Mouse (Mus musculus): ENCODE data around the gene Gm49322. TPM values are rescaled to one million over a fixed set of nuclear protein-coding genes. Genes with fewer than 3 reads are reported as not detected.
"Not testable (repeated sequence)": the region's sequence is repeated elsewhere in the genome, so short reads cannot be mapped to it uniquely, and the experiment has no call there.

Gene Gm49322
- polyA plus RNA-seq (2014; fragmentation: Nextera tagmentation; extraction: Ambion mirVana) = 3.0 and 3.1 TPM in 2 replicates

DNA sequence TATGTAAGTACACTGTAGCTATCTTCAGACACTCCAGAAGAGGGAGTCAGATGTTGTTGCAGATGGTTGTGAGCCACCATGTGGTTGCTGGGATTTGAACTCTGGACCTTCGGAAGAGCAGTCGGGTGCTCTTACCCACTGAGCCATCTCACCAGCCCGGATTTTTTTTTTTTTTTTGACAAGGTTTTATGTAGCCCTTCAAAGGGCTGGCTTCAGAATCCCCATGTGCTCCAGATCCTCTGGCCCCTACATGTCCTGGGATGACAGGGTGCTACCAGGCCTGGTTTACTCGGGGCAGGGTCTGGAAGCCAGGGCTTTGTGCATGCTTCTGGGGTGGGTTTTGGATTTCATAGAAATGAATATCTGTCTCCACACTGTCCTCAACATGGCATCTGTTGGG lies at the start of gene Gm49322:
Gene Gm49322, plus strand, starts transcription at position 301 of the 400 bp plus-strand sequence.
- H3K27ac ChIP-seq (ENCODE audit: low read depth); ATAC-seq (replicated peaks; ENCODE audit: low FRiP score, low TSS enrichment, low read depth); DNase-seq (ENCODE audit: low spot score); H3K4me3 ChIP-seq (ENCODE audit: low read depth, low read length); H3K9me3 ChIP-seq (ENCODE audit: control insufficient read depth, low read length); H3K4me2 ChIP-seq (ENCODE audit: low read length); H3K27me3 ChIP-seq (replicated peaks; ENCODE audit: control insufficient read depth, insufficient read depth, low read length); H3K9ac ChIP-seq (ENCODE audit: low read length): not testable (repeated sequence)
- peaks cover 45% of the 10 kb centered on the region for H3K36me3 ChIP-seq (ENCODE audit: control insufficient read depth, insufficient read depth, low read length)
- 81% methylated on average over 4 of the region's 4 CpGs for WGBS
- H3K4me1 ChIP-seq (replicated peaks; ENCODE audit: control insufficient read depth, insufficient read depth, low read length) = peaks cover 18% of the 10 kb centered on the region

DNA sequence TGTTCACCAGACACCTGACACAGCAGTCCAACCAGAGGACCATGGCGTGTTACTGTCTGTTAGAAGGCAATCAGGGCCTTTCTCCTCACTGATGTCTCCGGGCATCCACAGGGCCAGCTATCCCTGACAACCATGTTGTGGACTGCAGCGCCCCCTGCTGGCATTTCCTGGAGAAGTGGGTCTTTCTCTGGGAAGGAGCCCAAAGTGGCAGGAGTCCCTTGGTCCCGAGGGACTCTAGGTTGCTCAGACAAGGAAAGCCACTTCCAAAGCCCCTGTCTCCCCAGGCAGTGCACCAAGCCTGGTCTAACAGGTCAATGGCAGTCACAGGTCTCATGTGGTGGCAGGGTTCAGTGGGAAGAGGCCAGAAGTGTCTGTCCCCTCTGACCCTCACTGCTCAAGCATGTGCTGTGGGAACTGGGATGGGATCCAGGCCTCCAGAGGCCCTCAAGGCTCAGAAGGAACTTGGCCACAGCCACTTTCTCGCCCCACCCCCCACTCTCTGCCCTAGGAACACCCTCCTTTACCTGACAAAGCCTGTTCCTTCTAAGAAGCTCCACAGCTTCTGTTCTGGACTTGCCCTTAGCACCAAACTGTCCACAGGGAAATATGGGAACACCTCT lies 48.4 kb upstream of the Gm49322 start:
- Histone ChIP-seq H3K9me3 (ENCODE audit: control insufficient read depth, low read length) (no peaks in the 10 kb centered on the region), H3K9ac (ENCODE audit: low read length) (no peak overlapping the region), H3K4me2 (ENCODE audit: low read length) (no peak overlapping the region), H3K4me1 (replicated peaks; ENCODE audit: control insufficient read depth, insufficient read depth, low read length) (peaks cover 17% of the 10 kb centered on the region), H3K27ac (ENCODE audit: low read depth) (no peak overlapping the region), H3K27me3 (replicated peaks; ENCODE audit: control insufficient read depth, insufficient read depth, low read length) (no peaks in the 10 kb centered on the region), H3K4me3 (ENCODE audit: low read depth, low read length) (no peak overlapping the region), H3K36me3 (ENCODE audit: control insufficient read depth, insufficient read depth, low read length) (no peaks in the 10 kb centered on the region)
- WGBS = 34% methylated on average over 5 of the region's 5 CpGs
- ATAC-seq (replicated peaks; ENCODE audit: low FRiP score, low TSS enrichment, low read depth) (no peak), DNase-seq (ENCODE audit: low spot score) (peak; percentile 88)

- no peaks in the 10 kb centered on the region for H3K9me3 ChIP-seq (ENCODE audit: control insufficient read depth, low read length)
- DNase-seq (ENCODE audit: low spot score) = no peak
- H3K27me3 ChIP-seq (replicated peaks; ENCODE audit: control insufficient read depth, insufficient read depth, low read length) = no peaks in the 10 kb centered on the region
- 94% methylated on average over 7 of the region's 7 CpGs for WGBS
- H3K4me1 ChIP-seq (replicated peaks; ENCODE audit: control insufficient read depth, insufficient read depth, low read length) = peaks cover 17% of the 10 kb centered on the region
- ATAC-seq (replicated peaks; ENCODE audit: low FRiP score, low TSS enrichment, low read depth) = no peak
- H3K27ac ChIP-seq (ENCODE audit: low read depth) = no peak overlapping the region
- no peak overlapping the region for H3K9ac ChIP-seq (ENCODE audit: low read length)
- H3K4me3 ChIP-seq (ENCODE audit: low read depth, low read length) = no peak overlapping the region
- no peaks in the 10 kb centered on the region for H3K36me3 ChIP-seq (ENCODE audit: control insufficient read depth, insufficient read depth, low read length)
- H3K4me2 ChIP-seq (ENCODE audit: low read length) = no peak overlapping the region
Observed at GRCm38 (mm10) chr10:80559431-80559830, 46.4 kb upstream of the Gm49322 start.

GRCm38 (mm10) chr10:80560621-80561020 lies 45.2 kb upstream of the Gm49322 start:
- ATAC-seq (replicated peaks; ENCODE audit: low FRiP score, low TSS enrichment, low read depth) = peak; percentile 14; the same call in 1 of the 2 replicates

DNA sequence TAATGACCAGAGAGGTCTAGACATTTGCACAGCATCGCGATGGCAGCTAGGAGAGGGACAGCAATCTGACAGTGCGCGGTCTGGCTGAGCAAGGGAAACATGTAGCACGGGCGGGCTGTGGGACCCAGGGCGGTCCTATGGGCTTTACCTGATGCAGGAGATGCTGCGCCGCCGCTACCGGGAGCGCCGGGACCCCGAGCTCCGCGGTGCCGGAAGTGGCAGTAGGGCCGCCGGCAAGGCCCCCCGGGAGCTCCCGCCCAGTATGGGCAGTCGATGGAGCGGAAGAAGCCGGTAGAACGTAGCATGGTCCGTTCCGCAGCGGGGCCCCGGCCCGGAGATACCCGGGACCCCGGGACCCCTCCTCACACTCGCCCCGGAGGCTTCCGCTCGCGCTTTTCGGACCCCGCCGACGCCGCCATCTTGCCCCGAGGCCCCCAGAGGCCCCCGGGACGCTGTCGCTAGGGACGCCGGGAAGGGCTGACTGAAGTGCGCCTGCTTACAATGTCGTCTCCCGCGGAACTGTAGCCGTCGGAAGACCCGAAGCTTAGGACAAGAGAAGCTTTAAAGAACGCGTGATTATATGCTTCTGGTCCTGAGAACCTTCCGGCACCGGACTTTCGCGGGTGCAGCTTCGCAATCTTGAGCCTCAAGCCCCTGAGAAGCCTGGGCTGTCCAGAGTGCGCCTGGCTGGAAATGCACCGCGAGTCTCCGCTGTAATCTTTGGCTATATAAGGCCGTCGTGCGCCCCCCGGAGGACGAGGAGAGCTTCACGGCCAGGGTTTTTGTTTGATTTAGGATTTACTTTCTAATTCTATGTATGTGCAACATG lies 44.5 kb upstream of the Gm49322 start, which contains the start of gene Rexo1:
Gene Rexo1, minus strand, starts transcription at position 445 of the 829 bp plus-strand sequence.
- Histone ChIP-seq H3K36me3 (ENCODE audit: control insufficient read depth, insufficient read depth, low read length) (0 out of 2 replicates have a peak, but pooled peaks cover 5% of the 10 kb centered on the region), H3K4me3 (ENCODE audit: low read depth, low read length) (peak within 1 kb of the TSS; percentile 100), H3K9ac (ENCODE audit: low read length) (peak within 1 kb of the TSS; percentile 99), H3K9me3 (ENCODE audit: control insufficient read depth, low read length) (no peaks in the 10 kb centered on the region), H3K27ac (ENCODE audit: low read depth) (peak within 1 kb of the TSS; percentile 96), H3K4me1 (replicated peaks; ENCODE audit: control insufficient read depth, insufficient read depth, low read length) (peaks cover 17% of the 10 kb centered on the region), H3K27me3 (replicated peaks; ENCODE audit: control insufficient read depth, insufficient read depth, low read length) (no peaks in the 10 kb centered on the region), H3K4me2 (ENCODE audit: low read length) (peak within 1 kb of the TSS; percentile 85)
- DNase-seq (ENCODE audit: low spot score) = peak; percentile 99
- peak; percentile 81 for ATAC-seq (replicated peaks; ENCODE audit: low FRiP score, low TSS enrichment, low read depth)
- under 1% methylated on average over 71 of the region's 72 CpGs for WGBS

More at GRCm38 (mm10) chr10:80560621-80561020, 45.2 kb upstream of the Gm49322 start:
- under 1% methylated on average over 13 of the region's 13 CpGs for WGBS
- Histone ChIP-seq H3K4me1 (replicated peaks; ENCODE audit: control insufficient read depth, insufficient read depth, low read length) (peaks cover 17% of the 10 kb centered on the region), H3K9me3 (ENCODE audit: control insufficient read depth, low read length) (no peaks in the 10 kb centered on the region), H3K36me3 (ENCODE audit: control insufficient read depth, insufficient read depth, low read length) (0 out of 2 replicates have a peak, but pooled peaks cover under 1% of the 10 kb centered on the region), H3K4me2 (ENCODE audit: low read length) (peak overlapping the region; percentile 85), H3K4me3 (ENCODE audit: low read depth, low read length) (peak overlapping the region; percentile 100), H3K27me3 (replicated peaks; ENCODE audit: control insufficient read depth, insufficient read depth, low read length) (no peaks in the 10 kb centered on the region), H3K9ac (ENCODE audit: low read length) (peak overlapping the region; percentile 99), H3K27ac (ENCODE audit: low read depth) (peak overlapping the region; percentile 96; the same call in 1 of the 2 replicates)
- DNase-seq (ENCODE audit: low spot score) = no peak

DNA sequence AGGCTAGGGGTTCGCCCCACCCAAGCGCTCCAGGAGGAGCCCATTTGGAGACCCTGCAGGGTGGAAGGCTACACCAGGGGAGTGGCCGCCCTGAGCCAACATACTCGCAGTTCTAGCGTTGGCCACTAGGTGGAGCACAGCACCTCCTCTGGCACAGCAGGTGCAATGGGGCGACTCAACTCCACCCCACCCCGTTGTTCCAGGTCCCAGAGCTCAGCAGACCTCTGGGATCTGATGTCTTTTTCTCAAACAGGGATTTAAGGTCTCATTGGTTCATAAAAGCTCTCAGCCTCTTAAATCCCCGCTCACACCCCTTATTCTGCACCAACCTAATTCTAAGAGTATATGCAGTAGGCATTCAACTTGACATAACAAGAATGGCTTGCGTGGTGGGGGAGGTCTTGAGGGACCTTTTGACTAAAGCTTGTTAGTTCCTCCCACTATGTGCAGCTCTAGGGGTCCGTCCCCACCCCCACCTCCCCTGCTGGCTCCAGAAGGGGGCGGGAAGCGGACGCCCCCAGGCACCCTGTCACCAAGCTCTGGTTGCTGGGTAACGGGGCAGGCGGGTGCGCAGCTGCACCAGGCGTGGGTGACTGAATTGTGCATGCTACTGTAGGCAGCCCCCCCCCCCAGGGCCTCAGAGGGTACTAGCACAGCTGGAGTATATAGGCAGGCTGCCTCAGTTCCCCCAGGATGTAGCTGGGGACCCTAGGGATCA lies 39.3 kb upstream of the Gm49322 start:
- no peak overlapping the region for H3K9ac ChIP-seq (ENCODE audit: low read length)
- H3K27ac ChIP-seq (ENCODE audit: low read depth) = no peak overlapping the region
- DNase-seq (ENCODE audit: low spot score) = peak; percentile 98

DNA sequence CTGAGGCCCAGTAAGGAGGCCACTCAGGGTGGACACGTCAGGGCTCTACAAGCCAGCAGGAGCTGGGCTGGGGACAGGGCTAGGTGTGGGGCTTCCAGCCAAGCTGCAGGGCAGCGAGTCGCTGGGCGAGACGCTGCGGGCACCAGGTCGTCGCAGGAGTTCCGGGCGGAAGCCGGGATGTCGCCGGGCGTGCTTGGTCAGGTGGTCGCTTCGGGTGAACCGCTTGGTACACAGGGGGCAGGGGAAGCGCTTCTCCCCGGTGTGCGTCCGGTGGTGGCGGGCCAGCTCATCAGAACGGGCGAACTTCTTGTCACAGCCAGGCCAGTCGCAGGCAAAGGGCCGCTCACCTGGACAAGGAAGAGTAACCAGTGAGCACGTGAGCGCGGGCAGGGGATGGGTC lies 36.9 kb upstream of the Gm49322 start:
- Histone ChIP-seq H3K36me3 (ENCODE audit: control insufficient read depth, insufficient read depth, low read length) (peaks cover 21% of the 10 kb centered on the region), H3K4me1 (replicated peaks; ENCODE audit: control insufficient read depth, insufficient read depth, low read length) (peaks cover 31% of the 10 kb centered on the region), H3K4me2 (ENCODE audit: low read length) (no peak overlapping the region), H3K9me3 (ENCODE audit: control insufficient read depth, low read length) (no peaks in the 10 kb centered on the region), H3K27me3 (replicated peaks; ENCODE audit: control insufficient read depth, insufficient read depth, low read length) (no peaks in the 10 kb centered on the region), H3K9ac (ENCODE audit: low read length) (no peak overlapping the region), H3K4me3 (ENCODE audit: low read depth, low read length) (no peak overlapping the region), H3K27ac (ENCODE audit: low read depth) (no peak overlapping the region)
- DNase-seq (ENCODE audit: low spot score) = no peak
- no peak for ATAC-seq (replicated peaks; ENCODE audit: low FRiP score, low TSS enrichment, low read depth)
- 93% methylated on average over 29 of the region's 29 CpGs for WGBS

More for the DNA sequence above, 39.3 kb upstream of the Gm49322 start:
- Histone ChIP-seq H3K4me3 (ENCODE audit: low read depth, low read length) (no peak overlapping the region), H3K9me3 (ENCODE audit: control insufficient read depth, low read length) (no peaks in the 10 kb centered on the region), H3K27me3 (replicated peaks; ENCODE audit: control insufficient read depth, insufficient read depth, low read length) (no peaks in the 10 kb centered on the region), H3K4me1 (replicated peaks; ENCODE audit: control insufficient read depth, insufficient read depth, low read length) (peaks cover 25% of the 10 kb centered on the region), H3K4me2 (ENCODE audit: low read length) (no peak overlapping the region), H3K36me3 (ENCODE audit: control insufficient read depth, insufficient read depth, low read length) (peaks cover 21% of the 10 kb centered on the region)
- peak; percentile 21 for ATAC-seq (replicated peaks; ENCODE audit: low FRiP score, low TSS enrichment, low read depth)
- WGBS = 29% methylated on average over 17 of the region's 17 CpGs

- Histone ChIP-seq H3K4me2 (ENCODE audit: low read length) (peak overlapping the region; percentile 29), H3K36me3 (ENCODE audit: control insufficient read depth, insufficient read depth, low read length) (peaks cover 21% of the 10 kb centered on the region), H3K4me1 (replicated peaks; ENCODE audit: control insufficient read depth, insufficient read depth, low read length) (peaks cover 36% of the 10 kb centered on the region), H3K27me3 (replicated peaks; ENCODE audit: control insufficient read depth, insufficient read depth, low read length) (no peaks in the 10 kb centered on the region), H3K4me3 (ENCODE audit: low read depth, low read length) (no peak overlapping the region), H3K9ac (ENCODE audit: low read length) (no peak overlapping the region), H3K9me3 (ENCODE audit: control insufficient read depth, low read length) (no peaks in the 10 kb centered on the region), H3K27ac (ENCODE audit: low read depth) (no peak overlapping the region)
- DNase-seq (ENCODE audit: low spot score) = no peak
- WGBS = 29% methylated on average over 10 of the region's 10 CpGs
- ATAC-seq (replicated peaks; ENCODE audit: low FRiP score, low TSS enrichment, low read depth) = no peak
Observed at GRCm38 (mm10) chr10:80569664-80570066, 36.2 kb upstream of the Gm49322 start.
